Mouse (Mus musculus) forebrain, embryonic 11.5 days (tissue): ENCODE data around the gene Madd. TPM values are rescaled to one million over a fixed set of nuclear protein-coding genes. Genes with fewer than 3 reads are reported as not detected.

Experiments used
- ATAC-seq: fragments of 200-750 bp; cut with Nextera tagmentation; replicated peaks from 2 replicates; pipeline ENCODE4 v1.8.0; 2017; ENCODE audit warnings: moderate TSS enrichment; ENCODE audit not compliant: low FRiP score
- DNase-seq: peaks from one replicate; pipeline ENCODE4 v3.0.0-alpha.2; 2017; ENCODE audit warnings: low spot score
- H3K27ac ChIP-seq: fragments of 300-500 bp; sonication (generic); 2 replicates; pipeline ENCODE4 v1.5.1; 2014; ENCODE audit warnings: low read depth, low read length
- H3K27me3 ChIP-seq: fragments of 300-500 bp; sonication (generic); 2 replicates; pipeline ENCODE4 v1.6.1; 2014; ENCODE audit warnings: mild to moderate bottlenecking, low read length, mixed read lengths; ENCODE audit not compliant: control insufficient read depth, insufficient read depth
- H3K36me3 ChIP-seq: fragments of 300-500 bp; sonication (generic); 2 replicates; pipeline ENCODE4 v1.6.1; 2014; ENCODE audit warnings: mild to moderate bottlenecking, low read length, moderate library complexity, mixed read lengths; ENCODE audit not compliant: control insufficient read depth, insufficient read depth
- H3K4me1 ChIP-seq: fragments of 300-500 bp; sonication (generic); replicated peaks from 2 replicates; pipeline ENCODE4 v1.6.1; 2014; ENCODE audit warnings: low read length, mixed read lengths; ENCODE audit not compliant: control insufficient read depth, insufficient read depth
- H3K4me2 ChIP-seq: fragments of 300-500 bp; sonication (generic); 2 replicates; pipeline ENCODE4 v1.6.1; 2014; ENCODE audit warnings: low read depth, mild to moderate bottlenecking, low read length, moderate library complexity, mixed read lengths; ENCODE audit not compliant: severe bottlenecking
- H3K4me3 ChIP-seq: fragments of 300-500 bp; sonication (generic); 2 replicates; pipeline ENCODE4 v1.5.1; 2014; ENCODE audit warnings: low read depth, low read length
- H3K9ac ChIP-seq: fragments of 300-500 bp; sonication (generic); 2 replicates; pipeline ENCODE4 v1.6.1; 2014; ENCODE audit warnings: low read length
- H3K9me3 ChIP-seq: fragments of 300-500 bp; sonication (generic); 2 replicates; pipeline ENCODE4 v1.6.1; 2016; ENCODE audit warnings: low read length, mixed read lengths; ENCODE audit not compliant: control insufficient read depth
- WGBS: fragments of 180-500 bp; shearing (Covaris S2); extraction: QIAGEN DNeasy Blood & Tissue Kit; methylation state at CpG from one replicate; pipeline ENCODE4 v1.1.7; 2014; 5-methylcytosine and 5-hydroxymethylcytosine counted together
- polyA plus RNA-seq: library from polyadenylated mRNA; unstranded; fragments of >200 nt; fragmentation: Nextera tagmentation; extraction: Ambion mirVana; gene quantifications from 2 replicates; pipeline ENCODE4 v1.2.1, GENCODE M21; 2014

Gene Madd
- polyA plus RNA-seq, 1 experiment from 2014 or later = 26.9 TPM

DNA sequence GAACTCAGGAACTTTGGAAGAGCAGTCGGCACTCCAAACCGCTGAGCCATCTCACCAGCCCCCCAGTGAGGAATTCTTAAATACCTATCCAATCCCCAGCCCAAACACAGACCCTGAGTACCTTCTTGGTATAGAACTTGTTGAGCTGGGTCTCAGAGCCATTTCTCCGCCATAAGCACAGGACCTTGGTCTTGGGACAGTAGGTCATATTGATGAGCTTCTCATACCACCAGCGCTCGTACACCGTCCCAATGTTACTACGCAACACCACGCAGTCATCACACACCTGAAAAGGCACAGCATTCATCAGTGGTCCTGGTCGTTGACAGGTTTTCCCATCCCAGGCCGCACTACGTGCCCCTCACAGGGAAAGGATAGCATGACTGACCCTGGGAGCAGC lies 40.2 kb downstream of the Madd start:
- Histone ChIP-seq H3K36me3 (no peaks in the 10 kb centered on the region; the same call in 1 of the 2 replicates), H3K9ac (no peak overlapping the region), H3K4me3 (no peak overlapping the region), H3K4me2 (no peak overlapping the region), H3K27me3 (no peaks in the 10 kb centered on the region), H3K27ac (no peak overlapping the region), H3K4me1 (no peaks in the 10 kb centered on the region), H3K9me3 (no peaks in the 10 kb centered on the region)
- ATAC-seq (no peak), DNase-seq (no peak)
- WGBS = 97% methylated on average over 11 of the region's 11 CpGs

DNA sequence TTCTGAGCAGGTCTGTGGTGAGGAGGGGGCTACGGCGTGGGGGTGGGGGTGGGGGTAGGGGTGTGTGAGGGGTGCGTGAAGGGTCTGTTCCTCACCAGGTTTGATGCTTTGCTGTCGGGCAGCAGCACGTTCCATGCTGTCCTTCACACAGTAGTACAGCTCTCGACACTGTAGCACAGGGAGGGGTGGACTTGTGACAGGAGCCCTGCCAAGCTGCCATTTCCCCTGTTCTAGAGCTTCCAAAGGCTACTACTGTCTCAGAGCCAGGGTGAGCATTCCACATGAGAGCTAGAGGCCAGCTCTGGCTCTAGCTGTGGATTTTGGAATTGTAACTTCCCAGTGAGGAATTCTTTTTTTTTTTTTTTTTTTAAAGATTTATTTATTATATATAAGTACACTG lies 40.7 kb downstream of the Madd start:
- Histone ChIP-seq H3K4me3 (no peak overlapping the region), H3K27ac (no peak overlapping the region), H3K4me2 (no peak overlapping the region), H3K9me3 (no peaks in the 10 kb centered on the region), H3K4me1 (no peaks in the 10 kb centered on the region), H3K9ac (no peak overlapping the region), H3K36me3 (no peaks in the 10 kb centered on the region; the same call in 1 of the 2 replicates), H3K27me3 (no peaks in the 10 kb centered on the region)
- DNase-seq (no peak), ATAC-seq (no peak)
- WGBS = 91% methylated on average over 6 of the region's 6 CpGs

DNA sequence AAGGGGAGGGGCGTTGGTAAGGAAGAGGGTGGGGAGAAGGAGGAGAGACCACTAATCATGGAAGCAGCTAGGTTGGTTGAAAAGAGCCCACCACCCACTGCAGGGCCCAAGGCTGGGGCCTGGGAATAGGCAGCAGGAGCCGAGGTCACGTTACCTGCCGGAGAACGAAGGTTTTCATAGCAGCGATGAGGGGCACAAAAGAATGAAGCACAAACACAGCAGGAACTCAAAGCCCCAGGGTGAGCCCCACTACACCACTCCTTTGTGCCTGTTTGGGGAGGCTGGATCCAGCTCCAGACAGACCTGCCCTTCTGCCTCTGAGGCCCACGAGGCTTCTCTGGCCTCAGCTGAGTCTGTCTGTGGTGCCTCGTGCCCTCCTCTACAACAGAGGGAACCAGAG lies 43.9 kb downstream of the Madd start:
- Histone ChIP-seq H3K36me3 (no peaks in the 10 kb centered on the region), H3K4me2 (no peak overlapping the region), H3K4me1 (no peaks in the 10 kb centered on the region), H3K4me3 (no peak overlapping the region), H3K27ac (no peak overlapping the region), H3K9ac (no peak overlapping the region), H3K27me3 (no peaks in the 10 kb centered on the region), H3K9me3 (no peaks in the 10 kb centered on the region)
- DNase-seq = no peak
- 79% methylated on average over 8 of the region's 8 CpGs for WGBS
- ATAC-seq = no peak

- Histone ChIP-seq H3K27me3 (no peaks in the 10 kb centered on the region), H3K4me1 (no peaks in the 10 kb centered on the region), H3K27ac (no peak overlapping the region), H3K36me3 (no peaks in the 10 kb centered on the region), H3K4me3 (no peak overlapping the region), H3K9ac (no peak overlapping the region), H3K4me2 (no peak overlapping the region), H3K9me3 (no peaks in the 10 kb centered on the region)
- DNase-seq (no peak), ATAC-seq (no peak)
- WGBS = 81% methylated on average over 5 of the region's 5 CpGs
Measured at GRCm38 (mm10) chr2:91139311-91139710, 44.3 kb downstream of the Madd start.

GRCm38 (mm10) chr2:91137481-91137880 lies 46.2 kb downstream of the Madd start:
- Histone ChIP-seq H3K9ac (no peak overlapping the region), H3K36me3 (no peaks in the 10 kb centered on the region), H3K9me3 (no peaks in the 10 kb centered on the region), H3K4me1 (no peaks in the 10 kb centered on the region), H3K27ac (no peak overlapping the region), H3K4me2 (no peak overlapping the region), H3K4me3 (no peak overlapping the region), H3K27me3 (no peaks in the 10 kb centered on the region)
- WGBS = 88% methylated on average over 6 of the region's 6 CpGs
- DNase-seq (no peak), ATAC-seq (no peak)

GRCm38 (mm10) chr2:91136513-91137412 lies 46.9 kb downstream of the Madd start:
- H3K4me1 ChIP-seq = no peaks in the 10 kb centered on the region
- no peak overlapping the region for H3K4me2 ChIP-seq
- H3K36me3 ChIP-seq = no peaks in the 10 kb centered on the region
- ATAC-seq (no peak), DNase-seq (no peak)
- H3K27me3 ChIP-seq = no peaks in the 10 kb centered on the region
- no peak overlapping the region for H3K9ac ChIP-seq
- 84% methylated on average over 11 of the region's 11 CpGs for WGBS
- no peak overlapping the region for H3K27ac ChIP-seq
- H3K9me3 ChIP-seq = no peaks in the 10 kb centered on the region
- no peak overlapping the region for H3K4me3 ChIP-seq

- Histone ChIP-seq H3K4me1 (no peaks in the 10 kb centered on the region), H3K9ac (no peak overlapping the region), H3K4me2 (no peak overlapping the region), H3K4me3 (no peak overlapping the region), H3K27me3 (no peaks in the 10 kb centered on the region), H3K36me3 (no peaks in the 10 kb centered on the region), H3K27ac (no peak overlapping the region), H3K9me3 (no peaks in the 10 kb centered on the region)
- no peak for ATAC-seq
- WGBS = 82% methylated on average over 3 of the region's 3 CpGs
- no peak for DNase-seq
Measured at GRCm38 (mm10) chr2:91132035-91132434, 51.6 kb downstream of the Madd start.

DNA sequence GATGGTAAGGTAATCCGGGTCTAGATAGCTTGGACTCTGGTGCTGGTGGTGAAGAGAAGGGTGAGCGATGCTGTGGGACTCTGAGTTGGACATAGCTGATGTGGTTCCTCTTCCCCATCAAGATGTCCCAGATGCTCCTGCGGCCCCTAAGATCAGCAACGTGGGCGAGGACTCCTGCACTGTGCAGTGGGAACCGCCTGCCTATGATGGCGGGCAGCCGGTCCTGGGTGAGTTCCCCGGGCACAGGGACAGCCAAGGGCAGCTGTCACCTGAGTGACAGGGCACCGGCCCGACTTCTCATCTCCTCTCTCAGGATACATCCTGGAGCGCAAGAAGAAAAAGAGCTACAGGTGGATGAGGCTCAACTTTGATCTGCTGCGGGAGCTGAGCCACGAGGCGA lies 52.4 kb downstream of the Madd start:
- Histone ChIP-seq H3K4me3 (no peak overlapping the region), H3K4me1 (no peaks in the 10 kb centered on the region), H3K27me3 (no peaks in the 10 kb centered on the region), H3K36me3 (no peaks in the 10 kb centered on the region), H3K4me2 (no peak overlapping the region), H3K9me3 (no peaks in the 10 kb centered on the region), H3K9ac (no peak overlapping the region), H3K27ac (no peak overlapping the region)
- ATAC-seq (no peak), DNase-seq (no peak)
- 93% methylated on average over 15 of the region's 15 CpGs for WGBS

DNA sequence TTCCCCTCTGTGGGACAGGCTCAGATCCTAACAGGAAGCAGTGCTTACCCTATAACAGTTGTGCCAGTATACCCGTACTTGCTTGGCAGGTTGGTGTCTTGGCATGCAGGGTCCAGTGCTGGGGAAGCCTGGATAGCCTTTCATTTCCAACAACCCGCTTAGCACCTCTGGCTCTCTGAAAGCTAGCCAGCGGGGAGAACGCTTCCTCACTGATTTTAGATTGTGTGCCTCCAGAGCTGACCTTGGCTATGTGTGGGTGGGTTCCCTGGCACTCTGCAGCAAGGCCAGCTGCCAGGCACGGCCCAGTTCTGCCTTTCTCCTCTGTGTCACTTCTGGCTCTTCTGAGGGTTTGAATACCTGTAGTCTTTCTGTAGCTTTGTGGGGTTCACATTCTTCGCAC lies 53.5 kb downstream of the Madd start:
- no peak overlapping the region for H3K27ac ChIP-seq
- no peaks in the 10 kb centered on the region for H3K9me3 ChIP-seq
- H3K36me3 ChIP-seq = no peaks in the 10 kb centered on the region
- H3K4me3 ChIP-seq = no peak overlapping the region
- no peak overlapping the region for H3K4me2 ChIP-seq
- no peak overlapping the region for H3K9ac ChIP-seq
- WGBS = 92% methylated on average over 6 of the region's 6 CpGs
- H3K27me3 ChIP-seq = no peaks in the 10 kb centered on the region
- DNase-seq (no peak), ATAC-seq (no peak)
- no peaks in the 10 kb centered on the region for H3K4me1 ChIP-seq
